Mouse (Mus musculus): ENCODE measurements around the gene Pfkfb4. TPM values are rescaled to one million over a fixed set of nuclear protein-coding genes. Genes with fewer than 3 reads are reported as not detected.
A peak's percentile ranks its signal among the peaks of the same experiment; 100 is the strongest.

Pfkfb4 gene
- polyA plus RNA-seq, 1 experiment, result 4.4 TPM

DNA sequence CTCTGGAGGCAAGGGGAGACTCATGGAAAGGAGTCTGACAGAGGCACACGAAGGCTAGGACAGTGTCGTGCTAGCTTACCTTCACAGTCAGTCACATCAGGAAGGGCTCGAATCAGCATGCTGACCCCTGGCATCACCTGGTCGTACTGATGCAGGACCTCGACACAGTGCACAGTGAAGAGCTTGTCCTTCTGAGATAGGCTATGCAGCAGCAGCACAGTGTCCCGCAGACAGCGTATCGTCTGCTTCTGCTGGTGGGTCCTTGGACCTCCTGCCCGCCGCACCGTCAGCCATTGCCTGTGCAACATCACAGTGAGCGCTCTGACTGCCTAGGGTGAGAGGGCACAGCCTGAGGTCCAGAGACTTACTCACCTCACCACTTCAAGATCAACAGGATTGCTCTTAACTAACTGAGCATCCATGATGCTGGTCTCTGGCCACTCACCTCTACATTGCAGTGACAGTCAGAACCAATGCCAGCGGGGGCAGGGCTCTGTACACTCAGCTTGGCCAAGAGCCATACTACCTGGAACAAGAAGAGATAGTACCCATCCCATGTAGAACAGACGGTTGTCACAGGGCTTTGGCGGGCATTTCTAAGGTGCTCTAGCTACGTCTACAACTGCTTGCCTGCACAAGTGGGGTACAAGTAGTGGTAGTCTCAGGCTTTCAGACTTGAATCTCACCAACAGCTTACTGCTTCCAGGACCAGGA, 68.8 kb downstream of the Pfkfb4 start:
- H3ac ChIP-seq (ENCODE audit: control insufficient read depth, insufficient read length), result peak overlapping the region; percentile 20
- TF ChIP-seq POLR2A (IDR thresholded peaks at IDR 0.05; ENCODE audit: insufficient read length, low read depth) (no peak), POLR2AphosphoS2 (IDR thresholded peaks at IDR 0.05; ENCODE audit: insufficient read length, low read depth) (peak; percentile 91)
- H3K79me2 ChIP-seq (ENCODE audit: control insufficient read depth, insufficient read depth), result no peaks in the 10 kb centered on the region
- H3K36me3 ChIP-seq (ENCODE audit: control insufficient read depth, insufficient read depth), result peaks cover 8% of the 10 kb centered on the region
- H3K4me2 ChIP-seq (ENCODE audit: low read depth), result peak overlapping the region; percentile 82
- H3K4me3 ChIP-seq, result peak overlapping the region; percentile 14
- no peaks in the 10 kb centered on the region for H3K27me3 ChIP-seq (ENCODE audit: control insufficient read depth, insufficient read depth, insufficient read length)

DNA sequence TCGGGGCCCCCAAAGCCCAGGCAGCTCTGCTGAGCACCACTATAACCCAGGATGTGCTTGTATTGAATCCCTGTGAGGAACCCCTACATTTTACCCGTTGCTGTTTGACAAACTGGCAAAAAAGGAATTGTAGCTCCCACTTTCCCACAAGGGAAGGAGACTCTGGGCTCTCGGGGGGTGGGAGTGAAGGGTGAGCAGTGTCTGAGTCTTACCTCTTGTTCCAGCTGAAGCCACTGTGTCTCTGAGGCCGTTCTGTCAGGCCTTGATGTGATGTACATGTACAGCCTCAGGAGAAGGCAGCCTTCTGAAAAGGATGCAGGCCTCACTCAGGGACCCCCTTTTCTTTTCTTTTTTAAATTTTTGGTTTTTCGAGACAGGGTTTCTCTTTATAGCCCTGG, 69.3 kb downstream of the Pfkfb4 start:
- H3K36me3 ChIP-seq (ENCODE audit: control insufficient read depth, insufficient read depth), result peaks cover 12% of the 10 kb centered on the region
- H3K79me2 ChIP-seq (ENCODE audit: control insufficient read depth, insufficient read depth), result no peaks in the 10 kb centered on the region
- no peaks in the 10 kb centered on the region for H3K27me3 ChIP-seq (ENCODE audit: control insufficient read depth, insufficient read depth, insufficient read length)
- TF ChIP-seq POLR2AphosphoS2 (IDR thresholded peaks at IDR 0.05; ENCODE audit: insufficient read length, low read depth) (peak; percentile 35), TCF3 (IDR thresholded peaks at IDR 0.05; ENCODE audit: insufficient read length, low read depth) (no peak)
- no peak overlapping the region for H3ac ChIP-seq (ENCODE audit: control insufficient read depth, insufficient read length)
- no peak overlapping the region for H3K4me2 ChIP-seq (ENCODE audit: low read depth)
- H3K4me3 ChIP-seq, result no peak overlapping the region

- no peaks in the 10 kb centered on the region for H3K27me3 ChIP-seq (ENCODE audit: control insufficient read depth, insufficient read depth, insufficient read length)
- H3K4me2 ChIP-seq (ENCODE audit: low read depth), result no peak overlapping the region
- no peak overlapping the region for H3K4me3 ChIP-seq
- no peak for TF ChIP-seq CEBPB (IDR thresholded peaks at IDR 0.05; ENCODE audit: insufficient read depth, poor library complexity, severe bottlenecking)
- TF ChIP-seq USF1 (IDR thresholded peaks at IDR 0.05; ENCODE audit: low read depth), result no peak
- TF ChIP-seq TCF12 (IDR thresholded peaks at IDR 0.05; ENCODE audit: insufficient read depth, poor library complexity, severe bottlenecking), result no peak
- TF ChIP-seq POLR2AphosphoS2 (IDR thresholded peaks at IDR 0.05; ENCODE audit: insufficient read length, low read depth), result no peak
- no peak for TF ChIP-seq MYOD1 (IDR thresholded peaks at IDR 0.05; ENCODE audit: control insufficient read depth in 1 of 3, insufficient read length in 2 of 3, low read depth in 2 of 3)
- TF ChIP-seq REST (IDR thresholded peaks at IDR 0.05; ENCODE audit: insufficient read depth, insufficient read length), result no peak
- no peak for TF ChIP-seq MAX (IDR thresholded peaks at IDR 0.05; ENCODE audit: low read depth)
- no peak for TF ChIP-seq POLR2A (IDR thresholded peaks at IDR 0.05; ENCODE audit: insufficient read length, low read depth)
- no peak for TF ChIP-seq E2F4 (IDR thresholded peaks at IDR 0.05; ENCODE audit: insufficient read depth)
- no peak for TF ChIP-seq MYOG (IDR thresholded peaks at IDR 0.05; ENCODE audit: control insufficient read depth in 1 of 3, insufficient read depth in 1 of 3, insufficient read length in 2 of 3, low read depth in 2 of 3)
- TF ChIP-seq TCF3 (IDR thresholded peaks at IDR 0.05; ENCODE audit: insufficient read length, low read depth), result no peak
- TF ChIP-seq SRF (IDR thresholded peaks at IDR 0.05; ENCODE audit: control insufficient read depth, insufficient read length, low read depth), result no peak
- peaks cover 23% of the 10 kb centered on the region for H3K36me3 ChIP-seq (ENCODE audit: control insufficient read depth, insufficient read depth)
- peaks cover 14% of the 10 kb centered on the region for H3K79me2 ChIP-seq (ENCODE audit: control insufficient read depth, insufficient read depth)
- H3ac ChIP-seq (ENCODE audit: control insufficient read depth, insufficient read length), result no peak overlapping the region
These were observed 76.6 kb downstream of the Pfkfb4 start for GRCm38 (mm10) chr9:109068095-109068735.

DNA sequence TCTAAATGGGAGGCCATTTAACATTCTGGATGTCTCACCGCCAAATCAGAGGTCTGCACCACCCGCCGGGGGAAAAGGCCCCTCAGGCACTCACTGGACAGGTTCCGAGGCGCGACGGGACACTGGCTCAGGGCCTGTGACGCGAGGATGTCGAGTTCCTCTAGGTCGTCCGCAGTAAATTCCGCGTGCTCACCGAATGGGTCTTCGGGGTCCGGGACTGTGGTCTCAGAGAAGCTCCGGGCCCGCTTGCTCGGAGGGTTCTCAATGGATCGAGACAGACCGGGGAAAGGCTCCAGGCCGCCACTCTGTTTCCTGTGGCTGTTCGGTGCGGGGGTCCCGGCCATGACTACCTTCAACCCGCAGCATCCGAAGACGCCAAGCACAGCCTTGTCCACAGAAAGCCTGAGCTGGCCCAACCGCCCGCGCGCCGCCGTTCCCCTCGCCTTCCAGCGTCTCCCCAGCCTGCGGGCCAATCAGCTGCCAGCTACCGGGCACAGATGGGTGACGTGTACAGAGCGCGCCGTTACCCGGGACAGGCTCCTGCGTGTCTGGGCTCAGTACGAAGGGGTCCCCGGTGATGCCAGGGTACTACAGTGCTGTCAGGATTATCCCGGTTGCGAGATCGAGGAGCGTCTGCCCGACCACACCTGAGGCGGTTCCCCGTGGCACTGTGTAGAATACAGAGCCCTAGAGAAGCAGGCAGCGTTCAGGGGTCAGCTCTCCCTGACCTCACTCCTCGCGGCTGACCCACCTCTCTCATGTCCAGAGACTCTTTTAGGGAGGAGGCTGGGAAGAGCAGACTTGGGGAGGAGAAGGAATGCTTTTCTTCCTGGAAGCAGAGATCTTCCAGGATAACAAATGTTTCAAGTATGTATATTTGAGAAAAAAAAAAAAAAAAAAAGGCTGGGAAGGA, 82.3 kb downstream of the Pfkfb4 start, which contains the start of gene Atrip:
Gene Atrip (minus strand): TSS at position 464 of the 913 bp plus-strand sequence.
- Histone ChIP-seq H3K4me3 (peak within 1 kb of the TSS; percentile 95), H3K36me3 (ENCODE audit: control insufficient read depth, insufficient read depth) (peaks cover 6% of the 10 kb centered on the region), H3K79me2 (ENCODE audit: control insufficient read depth, insufficient read depth) (peaks cover 24% of the 10 kb centered on the region), H3K27me3 (ENCODE audit: control insufficient read depth, insufficient read depth, insufficient read length) (no peaks in the 10 kb centered on the region), H3K4me2 (ENCODE audit: low read depth) (peak within 1 kb of the TSS; percentile 100), H3ac (ENCODE audit: control insufficient read depth, insufficient read length) (peak within 1 kb of the TSS; percentile 80)
- TF ChIP-seq SRF (IDR thresholded peaks at IDR 0.05; ENCODE audit: control insufficient read depth, insufficient read length, low read depth) (peak; percentile 76), TCF12 (IDR thresholded peaks at IDR 0.05; ENCODE audit: insufficient read depth, poor library complexity, severe bottlenecking) (no peak), POLR2A (IDR thresholded peaks at IDR 0.05; ENCODE audit: insufficient read length, low read depth) (peak; percentile 93), POLR2AphosphoS2 (IDR thresholded peaks at IDR 0.05; ENCODE audit: insufficient read length, low read depth) (peak; percentile 97), MAX (IDR thresholded peaks at IDR 0.05; ENCODE audit: low read depth) (no peak)

- Histone ChIP-seq H3K36me3 (ENCODE audit: control insufficient read depth, insufficient read depth) (peaks cover 5% of the 10 kb centered on the region), H3K27me3 (ENCODE audit: control insufficient read depth, insufficient read depth, insufficient read length) (no peaks in the 10 kb centered on the region), H3ac (ENCODE audit: control insufficient read depth, insufficient read length) (no peak overlapping the region), H3K79me2 (ENCODE audit: control insufficient read depth, insufficient read depth) (peaks cover 34% of the 10 kb centered on the region), H3K4me3 (no peak overlapping the region), H3K4me2 (ENCODE audit: low read depth) (peak overlapping the region; percentile 95)
- TF ChIP-seq SRF (IDR thresholded peaks at IDR 0.05; ENCODE audit: control insufficient read depth, insufficient read length, low read depth) (no peak), CEBPB (IDR thresholded peaks at IDR 0.05; ENCODE audit: insufficient read depth, poor library complexity, severe bottlenecking) (no peak), POLR2A (IDR thresholded peaks at IDR 0.05; ENCODE audit: insufficient read length, low read depth) (no peak), MAX (IDR thresholded peaks at IDR 0.05; ENCODE audit: low read depth) (no peak), MYOD1 (IDR thresholded peaks at IDR 0.05; ENCODE audit: control insufficient read depth in 1 of 3, insufficient read length in 2 of 3, low read depth in 2 of 3) (no peak), TCF12 (IDR thresholded peaks at IDR 0.05; ENCODE audit: insufficient read depth, poor library complexity, severe bottlenecking) (no peak), TCF3 (IDR thresholded peaks at IDR 0.05; ENCODE audit: insufficient read length, low read depth) (no peak), MYOG (IDR thresholded peaks at IDR 0.05; ENCODE audit: control insufficient read depth in 1 of 3, insufficient read depth in 1 of 3, insufficient read length in 2 of 3, low read depth in 2 of 3) (no peak), E2F4 (IDR thresholded peaks at IDR 0.05; ENCODE audit: insufficient read depth) (no peak), POLR2AphosphoS2 (IDR thresholded peaks at IDR 0.05; ENCODE audit: insufficient read length, low read depth) (no peak), REST (IDR thresholded peaks at IDR 0.05; ENCODE audit: insufficient read depth, insufficient read length) (no peak), USF1 (IDR thresholded peaks at IDR 0.05; ENCODE audit: low read depth) (no peak)
These were observed 88.9 kb downstream of the Pfkfb4 start for GRCm38 (mm10) chr9:109080516-109080915.
